Mouse (Mus musculus) lung, adult 18-20 months (tissue): ENCODE results near the gene Ak4.

ENCODE experiments used
- DNase-seq, 2 experiments: peaks; one replicate each; pipeline ENCODE4 v3.0.0; 2022; ENCODE audit warnings: mixed read lengths in 2 of 2

Gene Ak4

DNA sequence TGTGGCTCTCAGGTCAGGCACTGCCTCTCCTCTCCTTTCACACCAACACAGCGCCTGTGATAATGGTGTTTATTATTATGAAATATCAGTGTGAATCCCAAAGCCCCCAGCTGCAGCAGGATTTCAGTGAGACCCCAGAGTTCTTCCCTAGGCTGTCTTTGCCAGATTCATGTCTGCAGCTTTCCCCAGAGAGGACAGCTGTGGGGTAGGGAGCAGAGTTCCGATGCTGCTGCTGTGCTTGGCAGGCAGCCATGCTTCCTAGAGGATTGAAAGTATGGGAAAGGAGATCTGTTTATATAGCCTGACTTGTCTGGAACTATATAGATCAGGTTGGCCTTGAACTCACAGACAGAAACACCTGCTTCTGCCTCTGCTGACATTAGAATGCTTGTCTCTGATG lies 43.0 kb downstream of the Ak4 start:
- no peak for DNase-seq

DNA sequence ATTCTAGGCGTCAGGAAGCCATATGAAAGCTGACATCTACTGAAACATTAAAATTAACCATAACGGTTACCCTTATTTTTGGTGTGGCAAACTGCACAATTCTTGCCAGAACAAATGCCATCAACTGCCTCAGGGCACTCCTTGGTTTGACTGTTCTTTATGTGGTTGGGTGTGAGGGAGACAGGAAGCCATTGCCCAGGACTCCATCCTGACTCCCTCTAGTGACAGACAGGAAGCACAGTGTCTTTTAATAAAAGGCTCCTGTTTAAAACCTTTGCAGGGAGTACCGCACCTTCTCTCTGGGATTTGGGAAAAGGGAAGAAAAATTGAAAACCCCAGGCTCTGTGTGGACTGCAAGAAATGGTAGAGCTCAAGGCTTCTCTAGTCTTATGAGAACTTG lies 47.2 kb downstream of the Ak4 start:
- DNase-seq: no peak

DNA sequence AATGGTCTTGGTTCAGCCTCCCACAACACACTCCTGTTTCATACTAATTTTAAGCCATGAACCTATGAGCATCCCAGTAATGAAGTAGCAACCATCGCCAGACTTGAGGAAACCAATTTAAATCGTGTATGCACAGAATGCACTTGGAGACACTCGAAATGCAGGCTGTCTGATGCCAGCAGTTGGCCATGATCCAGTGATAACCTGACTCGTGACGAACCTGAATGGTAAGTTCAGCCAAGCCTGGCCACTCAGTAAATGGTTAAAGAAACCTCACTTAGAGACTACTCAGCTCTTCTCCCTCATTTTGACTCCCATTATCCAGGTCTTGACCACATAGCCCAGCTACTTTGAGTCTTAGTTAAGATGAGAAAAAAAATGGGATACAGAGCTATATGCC lies 50.2 kb downstream of the Ak4 start:
- no peak for DNase-seq

DNA sequence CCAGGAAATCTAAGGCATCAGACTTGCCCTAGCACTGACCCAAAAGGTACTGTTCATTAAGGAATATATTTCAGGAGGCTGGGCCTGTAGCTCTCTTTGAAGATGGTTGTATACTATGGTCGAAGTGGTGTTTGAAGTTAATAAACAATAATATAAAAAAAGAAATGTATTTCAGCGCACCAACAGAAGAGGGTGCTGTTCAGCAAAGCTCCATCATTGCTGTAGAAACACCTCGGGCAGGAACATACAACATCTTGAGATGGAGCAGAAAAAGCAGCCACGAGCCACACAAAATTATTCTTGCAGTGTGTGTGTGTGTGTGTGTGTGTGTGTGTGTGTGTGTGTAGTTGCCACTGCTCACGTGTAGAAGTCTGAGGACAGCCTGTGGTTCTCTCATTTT lies 51.5 kb downstream of the Ak4 start:
- no peak for DNase-seq

DNA sequence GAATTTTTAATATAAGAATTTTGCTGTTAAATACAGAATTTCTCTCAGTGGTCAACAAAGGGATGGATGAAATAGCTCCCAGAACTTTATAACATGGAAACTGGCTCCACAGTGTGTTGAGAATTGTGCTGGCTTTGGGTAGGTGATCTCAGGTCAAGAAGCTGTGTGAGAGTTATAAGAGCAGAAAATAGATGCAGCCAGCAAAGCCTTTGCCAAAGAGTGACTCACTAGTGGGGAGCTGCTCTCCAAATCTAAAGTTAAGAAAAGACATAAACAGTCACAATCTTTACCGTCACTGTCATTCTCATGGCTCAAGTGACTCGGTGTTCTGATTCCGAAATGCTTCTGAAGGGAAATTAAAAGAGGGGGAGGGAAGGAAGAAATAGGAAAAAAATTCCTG lies 53.7 kb downstream of the Ak4 start:
- no peak for DNase-seq

DNA sequence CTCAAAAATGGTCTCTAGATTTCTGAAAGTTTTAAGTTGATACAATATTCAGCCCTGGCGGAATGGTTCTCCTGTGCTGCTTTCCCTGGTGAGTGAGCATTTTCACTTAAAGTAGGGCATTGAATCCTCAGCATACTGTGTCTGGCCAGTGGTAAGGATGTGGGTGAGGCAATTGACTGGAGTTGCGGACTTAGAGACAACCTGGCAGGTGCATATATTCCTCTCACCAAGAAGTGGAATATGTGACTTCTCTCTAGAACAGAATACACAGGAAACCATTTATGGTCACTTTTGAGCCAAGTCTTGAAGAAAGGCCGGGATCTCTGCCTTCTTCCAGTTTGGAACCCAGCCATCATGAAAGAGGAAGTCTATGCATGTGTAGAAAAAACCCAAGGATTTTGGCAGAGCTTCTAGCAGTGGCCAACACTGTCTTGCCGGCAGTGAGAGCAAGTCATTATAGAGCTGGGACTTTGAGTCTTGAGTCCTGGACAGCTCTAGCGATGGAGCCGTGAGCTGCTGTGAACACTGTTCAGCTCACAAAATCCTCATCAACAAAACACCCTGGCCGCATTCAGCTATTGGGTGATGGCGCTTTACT lies 71.3 kb downstream of the Ak4 start:
- DNase-seq: no peak

DNA sequence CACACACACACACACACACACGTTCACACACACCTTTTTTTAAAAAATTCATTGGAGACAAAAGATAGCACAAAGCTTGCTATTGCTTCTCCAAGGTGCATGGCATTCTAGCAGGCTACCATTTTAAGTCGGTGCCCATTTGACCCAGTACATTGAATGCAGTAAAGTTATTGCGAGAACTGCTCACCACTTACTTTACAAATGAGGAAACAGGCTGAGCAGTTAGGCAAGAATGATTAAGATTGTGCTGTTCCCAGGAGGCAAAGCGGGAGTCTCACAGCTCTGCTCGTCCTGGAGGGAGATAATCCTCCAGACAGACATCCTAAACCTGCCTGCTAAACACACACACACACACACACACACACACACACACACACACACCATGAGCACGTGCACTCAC lies 72.6 kb downstream of the Ak4 start:
- no peak for DNase-seq

DNA sequence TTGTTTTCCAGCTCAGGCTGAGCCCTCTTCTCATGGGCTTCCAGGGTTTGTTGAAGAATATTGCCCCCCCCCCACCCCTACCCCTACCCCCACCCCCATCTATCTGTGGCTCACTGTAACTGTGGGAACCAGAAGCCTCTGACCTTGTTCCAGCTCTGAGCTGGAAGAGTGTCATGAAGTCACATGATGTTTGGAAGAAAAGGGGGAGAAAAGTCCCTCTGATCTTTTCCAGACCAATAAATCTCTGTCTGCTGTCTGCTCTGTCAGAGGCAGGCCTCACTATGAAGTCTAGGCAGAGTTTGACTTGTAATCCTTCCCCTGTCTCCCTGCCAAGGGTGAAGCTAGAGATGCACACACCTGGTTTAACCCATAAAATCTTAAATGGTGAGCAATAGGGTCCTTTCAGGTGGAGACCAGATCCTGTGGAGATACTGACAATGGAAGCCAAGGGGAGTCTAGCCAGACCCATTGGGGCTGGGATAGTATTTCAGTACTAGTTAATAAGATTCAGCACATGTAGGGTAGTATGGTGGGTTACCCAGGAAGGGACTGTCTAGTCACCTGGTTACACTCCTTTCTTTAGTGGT lies 74.6 kb downstream of the Ak4 start:
- DNase-seq: no peak

DNA sequence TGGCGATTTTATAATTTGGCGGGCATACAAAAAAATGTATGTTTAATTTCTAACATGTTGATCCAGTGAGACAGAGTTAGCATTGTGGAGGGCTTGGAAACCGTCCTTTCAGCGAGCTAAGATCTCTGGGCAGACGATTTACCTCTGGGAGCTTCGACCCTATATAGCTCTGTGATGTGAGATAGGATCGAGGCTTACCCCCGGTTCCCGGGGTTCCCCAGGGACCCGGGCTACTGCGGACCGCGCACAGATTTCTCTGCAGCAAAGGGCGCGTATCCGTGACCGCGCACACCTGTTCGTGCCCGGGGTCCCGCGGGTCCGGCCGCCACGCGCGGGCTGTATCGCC lies 77.1 kb downstream of the Ak4 start:
- no peak for DNase-seq

DNA sequence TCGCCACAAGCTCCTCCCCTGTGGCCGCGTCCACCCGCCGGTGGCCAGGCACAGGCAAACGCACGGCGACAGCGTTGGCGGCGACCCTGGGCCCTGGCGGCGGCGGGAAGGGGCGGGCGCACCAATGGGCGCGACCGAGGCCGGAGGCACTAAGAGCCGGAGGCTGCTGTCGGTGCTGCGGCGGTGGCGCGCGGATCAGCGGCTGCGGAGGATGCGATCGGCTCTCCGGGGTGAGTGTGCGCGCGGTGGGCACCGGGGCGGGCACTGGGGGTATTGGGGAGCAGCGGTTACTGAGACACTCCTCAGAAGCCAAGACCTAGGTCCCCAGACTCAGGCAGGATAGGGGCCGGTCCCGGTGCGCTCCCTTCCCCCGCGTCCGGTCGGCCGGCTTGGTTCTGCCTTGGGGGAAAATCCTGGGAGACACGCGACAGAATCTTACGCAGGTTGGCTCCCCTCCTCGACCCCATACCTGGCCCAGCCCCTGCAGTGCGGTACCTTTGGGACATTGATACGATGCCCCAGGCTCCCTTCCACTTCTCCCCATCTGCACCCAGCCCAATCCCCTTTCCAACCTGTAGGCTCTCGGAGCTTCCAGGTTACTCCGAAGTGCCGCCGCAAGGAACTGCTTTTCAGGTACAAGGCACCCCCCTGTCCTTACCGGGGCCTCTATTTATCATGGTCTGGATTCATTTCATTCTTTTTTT lies 77.6 kb downstream of the Ak4 start, which contains the start of gene Dnajc6:
Dnajc6 (plus strand) TSS at position 115 of the 704 bp plus-strand sequence.
- DNase-seq: no peak

DNA sequence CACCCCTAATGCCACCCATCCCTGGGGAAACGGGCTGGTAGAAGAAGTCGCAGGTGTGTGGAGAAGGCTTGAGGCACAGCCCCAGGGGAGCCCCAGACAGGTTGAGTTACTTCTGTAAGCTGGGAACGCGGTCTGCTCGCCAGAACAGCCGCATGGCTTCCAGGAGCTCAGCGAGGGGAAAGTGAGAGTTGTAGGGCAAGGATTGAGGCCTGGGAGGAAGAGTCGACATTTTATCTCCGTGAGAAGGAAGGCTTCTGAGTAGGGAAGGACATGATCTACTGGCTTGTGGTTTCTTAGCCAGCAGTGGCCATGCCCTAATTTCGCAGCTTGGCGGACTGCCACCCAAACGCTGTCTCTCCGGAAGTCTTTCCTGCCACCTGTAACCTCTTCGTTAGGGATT lies 78.3 kb downstream of the Ak4 start:
- DNase-seq: peak in 1 of 2 experiments; percentile 13

DNA sequence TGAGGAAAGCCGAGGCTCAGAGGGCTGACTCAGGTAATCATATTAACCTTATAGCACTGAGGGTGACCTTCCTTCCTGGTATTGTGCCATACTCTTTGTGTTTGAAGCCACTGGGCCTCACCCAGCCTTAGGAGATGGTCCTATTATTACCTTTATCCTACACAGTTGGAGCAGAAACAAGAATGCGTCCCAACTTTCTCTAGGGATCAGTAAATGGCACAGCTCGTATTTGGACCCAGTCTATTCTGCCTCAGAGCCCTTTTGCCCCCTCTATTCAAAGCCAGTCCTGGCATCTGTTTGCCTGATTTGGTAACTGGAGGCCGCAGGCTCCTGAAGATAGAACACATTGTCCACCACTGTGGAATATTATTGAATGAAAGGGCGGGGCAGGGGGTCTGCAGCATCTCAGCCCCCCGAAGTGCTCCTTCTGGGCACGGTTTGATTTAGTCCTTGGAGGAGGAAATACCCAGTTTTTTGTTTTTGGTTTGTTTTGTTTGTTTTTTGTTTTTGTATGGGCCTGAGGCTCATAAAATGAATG lies 85.5 kb downstream of the Ak4 start:
- DNase-seq: no peak

DNA sequence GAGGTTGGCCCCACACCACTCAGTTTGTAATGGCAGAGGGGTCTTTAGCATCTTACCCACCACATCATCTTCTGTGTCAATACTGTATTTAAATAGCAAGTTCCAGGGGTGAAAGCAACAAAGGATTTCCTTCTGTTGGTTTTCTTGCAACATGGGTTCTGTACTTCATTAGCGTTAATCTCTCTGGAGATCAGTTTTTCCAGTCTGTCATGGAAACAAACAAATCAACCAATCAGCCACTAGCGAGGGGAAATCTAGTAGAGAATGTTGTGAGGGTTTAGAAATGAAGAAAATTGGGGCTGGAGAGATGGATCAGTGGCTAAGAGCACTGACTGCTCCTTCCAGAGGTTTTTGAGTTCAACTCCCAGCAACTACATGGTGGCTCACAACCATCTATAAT lies 86.9 kb downstream of the Ak4 start:
- DNase-seq: no peak

DNA sequence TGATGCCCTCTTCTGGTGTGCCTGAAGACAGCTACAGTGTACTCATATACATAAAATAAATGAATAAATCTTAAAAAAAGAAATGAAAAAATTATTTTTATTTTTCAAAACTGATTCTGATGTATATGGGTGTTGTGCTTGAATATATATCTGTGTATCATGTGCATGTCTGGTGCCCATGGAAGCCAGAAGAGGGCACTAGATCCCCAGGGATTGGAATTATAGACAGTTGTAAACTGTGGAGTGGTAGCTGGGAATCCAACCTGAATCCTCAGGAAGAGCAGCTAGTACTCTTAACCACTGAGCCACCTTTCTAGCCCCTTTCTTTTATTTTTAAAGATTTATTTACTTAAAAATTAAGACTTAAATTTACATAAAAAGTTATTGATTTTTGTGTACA lies 87.3 kb downstream of the Ak4 start:
- DNase-seq: no peak

DNA sequence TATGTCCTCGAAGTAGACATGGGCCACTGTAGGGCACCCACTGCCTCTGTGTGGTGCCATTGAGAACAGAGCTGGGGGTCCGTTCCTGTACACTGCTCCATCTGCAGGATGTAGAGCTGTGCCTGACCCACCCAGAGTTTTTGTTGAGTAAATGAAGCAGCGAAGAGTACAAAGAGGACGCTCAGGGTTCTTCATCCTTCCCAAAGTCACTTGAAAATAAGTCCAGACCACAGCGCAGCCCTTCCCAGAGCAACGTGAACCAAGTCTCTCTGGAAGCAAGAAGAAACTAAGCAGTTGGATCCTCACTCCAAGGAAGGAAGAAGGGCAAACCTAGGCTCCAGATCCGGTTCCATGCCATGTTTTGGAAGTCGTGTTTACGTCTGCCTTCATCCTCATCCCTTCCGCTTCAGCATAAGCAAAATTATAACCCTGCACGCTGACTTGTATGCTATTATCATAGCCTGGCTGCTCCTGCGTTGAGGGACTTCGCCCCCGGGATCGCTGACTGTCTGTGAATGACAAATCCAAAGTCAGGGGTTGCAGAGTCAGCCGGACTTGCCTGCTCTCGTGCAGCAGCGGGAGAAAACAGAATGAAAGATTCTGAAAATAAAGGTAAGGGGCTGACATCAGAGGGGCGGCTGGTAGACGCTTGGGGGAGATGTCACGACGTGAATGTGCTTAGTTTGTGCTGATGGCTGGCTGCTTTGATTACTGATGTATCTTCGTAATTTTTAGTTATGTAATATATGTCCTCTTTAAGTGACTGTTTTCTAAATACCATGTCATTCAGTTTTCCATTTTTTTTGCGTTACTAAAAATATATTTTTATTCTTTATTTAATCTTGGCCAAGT lies 88.7 kb downstream of the Ak4 start:
- DNase-seq: peak in 1 of 2 experiments; percentile 14

DNA sequence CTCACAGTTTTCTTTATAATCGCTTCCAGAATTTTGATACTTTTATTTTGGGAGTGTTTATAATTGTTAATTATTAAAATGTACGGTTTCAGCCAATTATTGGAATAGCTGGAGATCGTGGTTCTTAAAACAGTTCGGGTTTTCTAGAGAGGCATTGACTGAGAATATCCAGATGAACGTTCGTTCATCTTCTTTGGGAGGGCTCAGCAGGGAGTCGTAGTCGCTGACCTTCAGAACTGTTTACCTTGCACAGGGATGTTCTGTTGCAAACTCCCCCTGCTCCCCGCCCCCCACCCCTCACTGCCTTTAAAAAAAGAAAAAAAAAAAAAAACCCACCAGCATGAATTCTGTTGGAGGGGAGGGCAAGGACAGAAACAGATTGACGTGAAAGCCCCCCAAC lies 89.4 kb downstream of the Ak4 start:
- no peak for DNase-seq

DNA sequence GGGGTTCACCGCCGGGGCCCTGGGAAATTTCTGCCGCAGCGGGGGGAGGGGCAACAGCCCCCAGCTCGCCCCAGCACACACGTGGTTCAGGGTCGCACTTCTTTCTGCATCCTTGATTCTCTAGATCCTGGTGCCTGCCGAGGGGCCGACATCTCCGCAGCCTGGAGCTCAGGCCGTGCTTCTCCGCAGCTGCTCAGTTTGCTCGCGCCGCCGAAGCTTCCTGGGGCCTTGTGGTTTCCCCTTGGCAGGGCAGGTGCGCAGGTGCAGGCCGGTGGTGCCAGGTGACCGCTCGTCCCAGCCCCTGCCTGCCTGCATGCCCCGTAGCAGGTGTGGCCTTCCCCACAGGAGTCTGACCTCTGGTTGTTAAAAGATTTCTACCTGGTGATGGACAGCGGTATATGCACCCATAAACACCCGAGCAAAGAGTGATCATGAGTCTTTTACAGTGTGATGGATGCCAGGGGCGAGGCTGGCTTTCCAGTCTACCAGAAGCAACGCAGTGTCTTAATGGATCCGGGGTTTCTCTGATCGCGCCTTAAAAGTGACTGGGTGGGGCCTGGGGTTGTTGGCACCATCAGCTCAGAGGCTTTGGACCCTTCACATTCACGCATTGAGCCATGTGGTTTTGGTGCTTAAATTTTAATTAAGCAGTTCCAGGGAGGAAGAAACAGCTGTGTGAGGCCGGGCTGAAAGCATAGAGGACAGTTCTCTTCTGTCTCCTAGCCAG lies 89.9 kb downstream of the Ak4 start:
- DNase-seq: peak in 1 of 2 experiments; percentile 12

DNA sequence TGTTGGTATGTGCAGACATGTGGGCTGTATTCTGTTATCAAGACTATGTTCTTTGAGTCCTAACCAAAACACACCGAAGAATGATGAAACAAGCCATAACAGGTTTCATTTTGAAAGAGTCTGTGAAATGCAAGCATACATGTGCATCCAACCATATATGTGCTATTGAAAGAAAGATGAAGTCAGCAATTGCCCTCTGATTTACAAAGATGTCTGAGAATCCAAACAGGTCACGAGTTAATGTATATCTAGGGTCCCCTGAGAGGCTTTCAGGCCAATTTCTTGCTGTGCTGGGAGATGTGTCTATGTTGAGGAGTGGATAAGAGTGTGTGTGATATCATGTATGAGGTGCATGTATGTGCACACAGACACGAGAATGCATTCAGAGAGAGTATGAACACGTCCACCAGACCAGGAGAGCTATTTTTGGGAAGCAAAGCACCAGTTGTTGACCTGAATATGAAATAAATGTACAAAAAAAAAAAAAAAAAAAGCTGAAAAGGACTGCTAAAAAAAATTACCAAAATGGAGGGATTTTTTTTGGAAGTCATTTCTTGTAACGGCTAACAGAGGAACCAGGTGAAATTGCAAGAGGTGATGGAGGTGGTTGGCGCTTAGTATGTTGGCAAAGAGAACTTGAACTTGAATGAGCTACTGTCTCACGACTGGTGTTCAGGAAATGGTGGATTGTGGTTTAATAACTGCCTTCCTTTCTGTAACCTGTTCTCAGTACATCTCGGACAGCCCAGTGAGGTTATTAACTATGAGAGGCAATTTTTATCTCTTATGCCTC lies 91.2 kb downstream of the Ak4 start:
- DNase-seq: no peak

DNA sequence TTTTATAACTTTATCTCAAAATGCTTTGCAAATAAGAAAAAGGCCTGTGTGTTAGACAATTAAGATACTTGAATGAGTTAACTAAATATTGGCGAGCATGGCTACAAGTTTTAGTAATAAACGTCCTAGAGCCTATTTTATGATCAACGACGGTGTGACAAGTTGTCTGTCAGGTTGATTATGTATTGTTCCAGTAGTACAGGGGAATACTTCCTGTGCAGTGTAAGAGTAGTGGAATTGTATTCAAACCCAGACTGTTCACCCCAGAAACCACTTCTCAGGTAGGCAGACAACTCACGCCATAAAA lies 91.8 kb downstream of the Ak4 start:
- DNase-seq: no peak

DNA sequence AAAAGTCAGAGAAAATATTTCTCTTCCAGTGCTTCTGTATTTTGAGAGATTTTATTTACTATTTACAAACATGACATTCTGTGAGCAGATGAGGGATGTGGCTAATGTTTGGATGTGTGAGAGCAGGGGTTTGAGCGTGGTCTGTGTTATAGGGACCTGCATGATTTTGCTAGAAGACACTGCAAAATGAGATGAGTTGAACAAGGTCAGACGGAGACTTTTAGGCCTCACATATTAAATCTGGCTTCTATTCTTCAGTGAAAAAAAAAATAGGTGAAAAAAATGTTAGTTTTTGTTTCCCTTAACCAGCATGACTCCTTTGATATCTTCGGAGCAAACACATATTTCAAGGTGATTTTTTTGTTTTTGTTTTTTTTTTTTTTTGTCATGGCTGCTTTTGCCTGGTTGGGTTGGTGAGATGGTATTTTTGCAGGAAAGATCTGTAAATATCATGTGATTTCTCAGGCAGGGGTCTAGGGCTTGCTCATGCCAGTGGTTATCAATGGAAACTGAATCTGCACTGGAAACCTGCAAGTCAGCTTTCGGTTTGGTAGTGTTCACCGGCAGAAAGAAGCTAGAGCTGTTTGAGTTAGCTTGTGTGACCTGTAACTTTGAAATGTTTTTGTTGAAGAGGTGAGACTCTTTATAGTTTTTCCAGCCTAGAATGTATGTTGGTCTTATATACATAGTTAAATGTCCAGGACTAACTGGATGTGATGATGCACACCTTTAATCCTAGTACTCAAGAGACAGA lies 92.9 kb downstream of the Ak4 start:
- DNase-seq: no peak

DNA sequence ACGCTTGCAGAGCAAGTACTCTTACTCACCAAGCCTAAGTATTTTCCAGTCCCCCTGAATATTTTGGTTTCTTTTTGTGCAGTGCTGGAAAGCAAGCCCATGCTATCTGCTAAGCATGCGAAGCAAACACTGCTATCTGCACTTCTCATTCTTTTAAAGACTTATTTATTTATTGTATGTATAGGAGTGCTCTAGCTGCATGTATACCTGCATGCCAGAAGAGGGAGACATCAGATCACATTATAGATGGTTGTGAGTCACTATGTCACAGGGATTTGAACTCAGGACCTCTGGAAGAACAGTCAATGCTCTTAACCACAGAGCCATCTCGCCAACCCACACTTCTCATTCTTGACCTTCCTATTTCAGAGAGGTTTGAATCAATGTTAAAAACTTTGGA lies 94.2 kb downstream of the Ak4 start:
- DNase-seq: no peak
